Mouse (Mus musculus) G1E (cell line): ENCODE data around the gene Creb3l2. TPM values are rescaled to one million over a fixed set of nuclear protein-coding genes. Genes with fewer than 3 reads are reported as not detected.

Experiments used
- ATAC-seq: 2 replicates; pipeline ENCODE4 v1.8.0; 2016; ENCODE audit warnings: mild to moderate bottlenecking; ENCODE audit not compliant: insufficient number of reproducible peaks, poor library complexity, low FRiP score, severe bottlenecking; ENCODE audit errors: extremely low read depth
- DNase-seq: peaks from one replicate; pipeline ENCODE4 v3.0.0; 2012; ENCODE audit warnings: low spot score
- H3K27me3 ChIP-seq: 2 replicates; pipeline ENCODE4 v1.6.1; 2012; ENCODE audit warnings: mild to moderate bottlenecking, low read length, inconsistent platforms; ENCODE audit not compliant: insufficient read depth
- H3K36me3 ChIP-seq: replicated peaks from 2 replicates; pipeline ENCODE3; 2012; ENCODE audit warnings: mild to moderate bottlenecking, inconsistent platforms
- H3K4me1 ChIP-seq: 2 replicates; pipeline ENCODE4 v1.6.1; 2012; ENCODE audit warnings: low read depth, low read length, inconsistent platforms, mixed read lengths; ENCODE audit not compliant: insufficient read depth
- H3K4me3 ChIP-seq: 2 replicates; pipeline ENCODE4 v1.5.1; 2012; ENCODE audit warnings: low read depth, mild to moderate bottlenecking, inconsistent platforms, low read length, moderate library complexity, mixed read lengths
- H3K9me3 ChIP-seq: replicated peaks from 2 replicates; pipeline ENCODE4 v1.6.1; 2012; ENCODE audit warnings: inconsistent platforms
- CTCF ChIP-seq: IDR thresholded peaks from 2 replicates; pipeline ENCODE4 v1.5.1; 2012; ENCODE audit warnings: low read depth, low read length, inconsistent platforms, mixed read lengths
- GATA1 ChIP-seq: IDR thresholded peaks from 2 replicates; pipeline ENCODE4 v1.6.1; 2012; ENCODE audit warnings: borderline replicate concordance, low read length, inconsistent platforms, mixed read lengths
- GATA2 ChIP-seq: IDR thresholded peaks from 2 replicates; pipeline ENCODE4 v1.6.1; 2012; ENCODE audit warnings: low read depth, low read length, inconsistent platforms, borderline replicate concordance
- POLR2AphosphoS5 ChIP-seq: IDR thresholded peaks from 2 replicates; pipeline ENCODE4 v1.6.1; 2012; ENCODE audit warnings: low read depth, low read length, inconsistent platforms; ENCODE audit not compliant: insufficient replicate concordance
- TAL1 ChIP-seq: conservative IDR thresholded peaks from 2 replicates; pipeline ENCODE4 v1.6.1; 2012; ENCODE audit warnings: low read depth, low read length, inconsistent platforms, mixed read lengths
- polyA plus RNA-seq: library from polyadenylated mRNA; stranded (reverse); fragments of >175 nt; gene quantifications from 2 replicates; pipeline ENCODE4 v1.2.3, GENCODE M21; 2012
- total RNA-seq, 2 experiments: library from RNA; stranded (forward) in 1 of 2; stranded (reverse) in 1 of 2; fragments of 200-1000 nt in 1 of 2; fragments of >200 nt in 1 of 2; fragmentation: Nextera tagmentation in 1 of 2; gene quantifications; 2 replicates each; pipeline ENCODE4 v1.2.3; 2014 to 2017

Creb3l2 gene
- total and polyA plus RNA-seq, 3 experiments, result 0.16 TPM; not detected in 2

GRCm38 (mm10) chr6:37317904-37318303, 124.0 kb downstream of the Creb3l2 start:
- Histone ChIP-seq H3K9me3 (no peaks in the 10 kb centered on the region), H3K27me3 (no peaks in the 10 kb centered on the region), H3K4me1 (no peaks in the 10 kb centered on the region), H3K4me3 (no peak overlapping the region), H3K36me3 (no peaks in the 10 kb centered on the region)
- TF ChIP-seq GATA1, result no peak
- DNase-seq, result no peak
- no peak for ATAC-seq

- Histone ChIP-seq H3K27me3 (no peaks in the 10 kb centered on the region), H3K4me3 (no peak overlapping the region), H3K9me3 (no peaks in the 10 kb centered on the region), H3K4me1 (no peaks in the 10 kb centered on the region), H3K36me3 (no peaks in the 10 kb centered on the region)
- ATAC-seq (no peak), DNase-seq (no peak)
- no peak for TF ChIP-seq GATA1
- TF ChIP-seq POLR2AphosphoS5, result no peak
- no peak for TF ChIP-seq TAL1
- TF ChIP-seq CTCF, result no peak
- no peak for TF ChIP-seq GATA2
These were observed 126.5 kb downstream of the Creb3l2 start for GRCm38 (mm10) chr6:37315440-37315839.

DNA sequence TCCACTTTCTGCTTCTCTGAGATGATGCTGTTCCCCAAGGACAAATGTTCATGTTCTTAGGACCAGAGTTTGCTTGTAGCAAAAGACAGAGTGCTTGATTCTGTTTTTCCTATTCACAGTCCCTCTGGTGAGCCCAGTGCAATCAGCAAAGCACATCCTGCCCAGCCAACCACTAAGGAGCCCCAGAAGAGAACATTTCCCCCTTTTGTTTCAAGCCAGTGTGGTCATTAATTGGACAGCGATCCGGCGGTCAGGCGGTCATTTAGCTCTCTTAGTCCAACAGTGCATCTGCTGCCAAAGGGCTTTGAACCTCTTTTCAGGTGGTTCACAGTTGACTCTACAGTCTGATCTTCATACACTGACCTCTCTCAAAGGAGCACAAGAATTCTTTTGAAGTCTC, 131.3 kb downstream of the Creb3l2 start:
- Histone ChIP-seq H3K4me1 (no peaks in the 10 kb centered on the region), H3K9me3 (no peaks in the 10 kb centered on the region), H3K4me3 (no peak overlapping the region), H3K36me3 (no peaks in the 10 kb centered on the region), H3K27me3 (no peaks in the 10 kb centered on the region)
- DNase-seq (no peak), ATAC-seq (no peak)
- TF ChIP-seq GATA1, result no peak
- TF ChIP-seq POLR2AphosphoS5, result no peak
- TF ChIP-seq CTCF, result no peak
- TF ChIP-seq TAL1, result no peak
- TF ChIP-seq GATA2, result no peak

DNA sequence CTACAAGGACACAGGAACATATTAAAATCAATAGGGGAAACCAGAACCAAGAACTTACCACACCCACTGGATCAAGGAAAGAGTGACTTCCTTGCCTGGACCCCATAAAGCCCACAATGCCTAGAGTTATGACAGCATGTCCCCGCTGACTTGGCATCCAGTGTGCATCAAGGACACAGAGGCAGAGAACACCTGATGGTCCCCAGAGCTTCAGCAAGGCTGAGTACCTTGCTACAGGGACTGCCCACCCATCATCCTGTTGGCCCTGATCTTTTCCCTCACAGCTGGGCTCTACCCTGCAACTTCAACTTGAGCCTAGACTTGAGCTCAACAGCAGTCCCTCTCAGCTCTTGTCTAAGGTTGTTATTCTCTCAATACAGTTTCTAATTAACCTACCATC, 135.3 kb downstream of the Creb3l2 start:
- no peak for DNase-seq
- Histone ChIP-seq H3K9me3 (no peaks in the 10 kb centered on the region), H3K4me1 (no peaks in the 10 kb centered on the region), H3K36me3 (no peaks in the 10 kb centered on the region), H3K4me3 (no peak overlapping the region), H3K27me3 (no peaks in the 10 kb centered on the region)
- TF ChIP-seq CTCF (no peak), TAL1 (no peak), POLR2AphosphoS5 (no peak), GATA1 (no peak), GATA2 (no peak)
- ATAC-seq, result no peak

DNA sequence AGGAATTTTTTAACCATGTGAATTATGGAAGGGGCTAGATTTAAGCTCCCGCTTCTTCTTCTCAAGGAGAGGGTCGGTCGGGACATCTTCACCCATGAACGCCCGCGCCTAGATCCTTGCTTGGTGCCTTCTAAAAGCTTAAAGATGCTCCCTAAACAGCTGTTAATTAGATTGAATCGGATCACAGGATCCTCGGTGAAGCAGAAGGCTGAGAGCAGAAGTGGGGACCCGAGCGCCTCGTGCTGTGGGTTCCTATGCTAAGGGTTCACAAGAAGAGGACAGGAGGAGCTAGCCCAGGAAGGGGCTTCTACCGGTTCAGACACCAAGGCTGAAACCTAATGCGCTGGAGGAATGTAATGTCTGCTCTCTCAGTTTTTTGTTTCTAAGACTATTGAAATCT, 141.5 kb downstream of the Creb3l2 start:
- Histone ChIP-seq H3K27me3 (peaks cover 3% of the 10 kb centered on the region; the same call in 1 of the 2 replicates), H3K36me3 (no peaks in the 10 kb centered on the region), H3K9me3 (peaks cover 9% of the 10 kb centered on the region), H3K4me3 (no peak overlapping the region), H3K4me1 (no peaks in the 10 kb centered on the region)
- TF ChIP-seq GATA2 (no peak), GATA1 (no peak), TAL1 (no peak)
- DNase-seq (no peak), ATAC-seq (no peak)

- Histone ChIP-seq H3K4me3 (no peak within 1 kb of the TSS), H3K4me1 (no peaks in the 10 kb centered on the region), H3K36me3 (no peaks in the 10 kb centered on the region), H3K9me3 (peaks cover 9% of the 10 kb centered on the region), H3K27me3 (peaks cover 3% of the 10 kb centered on the region; the same call in 1 of the 2 replicates)
- no peak for DNase-seq
- TF ChIP-seq CTCF (no peak), GATA2 (no peak), TAL1 (no peak)
- ATAC-seq, result no peak
These were observed 142.2 kb downstream of the Creb3l2 start, which contains the start of gene Dgki for GRCm38 (mm10) chr6:37299562-37300390. Dgki (minus strand) TSS chr6:37300184.

- ATAC-seq, result no peak
- Histone ChIP-seq H3K36me3 (no peaks in the 10 kb centered on the region), H3K27me3 (peaks cover 3% of the 10 kb centered on the region; the same call in 1 of the 2 replicates), H3K4me3 (no peak overlapping the region), H3K9me3 (peaks cover 9% of the 10 kb centered on the region), H3K4me1 (no peaks in the 10 kb centered on the region)
- TF ChIP-seq TAL1 (no peak), POLR2AphosphoS5 (no peak), GATA2 (no peak), CTCF (no peak), GATA1 (no peak)
- no peak for DNase-seq
These were observed 143.0 kb downstream of the Creb3l2 start for GRCm38 (mm10) chr6:37298982-37299381.
